Mouse (Mus musculus) testis, postnatal 14 days (tissue): ENCODE results near the gene Ogfod2.

Experiments
- DNase-seq: peaks from one replicate; pipeline ENCODE4 v3.0.0; 2021; ENCODE audit warnings: low spot score

Gene Ogfod2

DNA sequence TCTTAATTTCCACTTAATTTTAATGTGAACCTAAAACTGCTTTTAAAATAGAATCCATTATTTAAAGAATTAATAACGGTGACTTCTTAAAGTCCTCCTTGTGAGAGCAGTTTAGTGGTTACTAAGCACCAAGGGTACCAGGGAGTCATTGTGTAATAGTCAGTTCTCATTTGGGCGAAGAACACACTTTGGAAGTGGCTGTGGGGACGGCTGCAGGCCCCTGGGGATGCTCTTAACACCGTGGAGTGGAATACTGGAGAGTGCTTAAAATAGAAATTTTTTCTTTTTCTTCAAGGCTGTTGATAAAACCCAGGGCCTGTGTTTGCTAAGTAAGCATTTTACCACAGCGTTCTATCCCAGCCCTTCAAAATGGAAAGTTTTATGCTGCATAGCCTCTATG, 43.8 kb downstream of the Ogfod2 start:
- DNase-seq = no peak

- DNase-seq = no peak
These were observed 46.2 kb downstream of the Ogfod2 start for GRCm38 (mm10) chr5:124158305-124158704.

DNA sequence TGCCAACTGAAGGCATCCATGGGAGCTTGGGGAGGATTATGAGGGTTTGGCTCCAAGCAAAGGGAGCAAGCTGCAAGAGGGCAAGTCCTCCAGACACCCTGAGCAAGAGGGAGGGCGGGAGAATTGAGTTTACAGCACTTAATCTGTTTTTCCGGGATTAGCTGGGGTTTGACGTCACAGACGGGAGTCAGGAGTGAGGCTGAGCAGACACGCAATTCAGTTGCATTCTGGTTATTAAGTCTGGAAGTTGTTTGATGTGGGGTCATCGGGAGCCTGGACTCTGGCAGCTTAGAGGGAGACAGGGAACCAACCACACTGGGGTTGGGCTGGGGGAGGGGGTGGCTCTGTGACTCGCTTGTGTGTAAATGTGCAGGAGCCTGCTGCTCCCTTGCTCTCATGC, 47.4 kb downstream of the Ogfod2 start:
- DNase-seq = no peak

- DNase-seq = no peak
These were observed 49.7 kb downstream of the Ogfod2 start for GRCm38 (mm10) chr5:124161831-124162230.

GRCm38 (mm10) chr5:124162577-124162976, 50.5 kb downstream of the Ogfod2 start:
- no peak for DNase-seq

DNA sequence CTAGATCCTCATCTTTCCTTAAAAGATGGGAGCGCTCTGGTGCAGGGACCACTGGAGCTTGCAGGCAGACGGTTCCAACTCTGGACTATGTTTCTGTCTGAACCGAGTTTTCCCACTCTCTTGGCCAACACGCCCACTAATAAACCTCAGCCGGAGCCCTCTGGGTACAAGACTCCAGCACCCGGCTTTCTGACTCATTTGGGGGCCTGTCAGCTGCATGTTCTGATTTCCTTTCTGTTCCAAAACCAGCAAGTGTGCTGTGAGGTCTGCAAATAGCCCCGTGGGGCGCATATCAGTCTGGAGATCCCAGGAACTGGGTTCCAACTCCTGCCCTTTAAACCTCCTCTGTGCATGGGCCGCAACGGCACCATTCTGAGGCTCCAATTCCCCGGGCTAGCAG, 51.3 kb downstream of the Ogfod2 start:
- DNase-seq = no peak
